Mouse (Mus musculus) liver, embryonic 14 days (tissue): Measurements from ENCODE around the gene Sarm1. TPM values are rescaled to one million over a fixed set of nuclear protein-coding genes. Genes with fewer than 3 reads are reported as not detected.

Source experiments
- polyA plus RNA-seq: library from polyadenylated mRNA; depleted of rRNA; stranded (reverse); fragments of >200 nt; gene quantifications from 2 replicates; pipeline ENCODE4 v1.2.3, GENCODE M21; 2012; rRNA removed

The Sarm1 gene
- polyA plus RNA-seq: 0.09 TPM in 2 replicates

DNA sequence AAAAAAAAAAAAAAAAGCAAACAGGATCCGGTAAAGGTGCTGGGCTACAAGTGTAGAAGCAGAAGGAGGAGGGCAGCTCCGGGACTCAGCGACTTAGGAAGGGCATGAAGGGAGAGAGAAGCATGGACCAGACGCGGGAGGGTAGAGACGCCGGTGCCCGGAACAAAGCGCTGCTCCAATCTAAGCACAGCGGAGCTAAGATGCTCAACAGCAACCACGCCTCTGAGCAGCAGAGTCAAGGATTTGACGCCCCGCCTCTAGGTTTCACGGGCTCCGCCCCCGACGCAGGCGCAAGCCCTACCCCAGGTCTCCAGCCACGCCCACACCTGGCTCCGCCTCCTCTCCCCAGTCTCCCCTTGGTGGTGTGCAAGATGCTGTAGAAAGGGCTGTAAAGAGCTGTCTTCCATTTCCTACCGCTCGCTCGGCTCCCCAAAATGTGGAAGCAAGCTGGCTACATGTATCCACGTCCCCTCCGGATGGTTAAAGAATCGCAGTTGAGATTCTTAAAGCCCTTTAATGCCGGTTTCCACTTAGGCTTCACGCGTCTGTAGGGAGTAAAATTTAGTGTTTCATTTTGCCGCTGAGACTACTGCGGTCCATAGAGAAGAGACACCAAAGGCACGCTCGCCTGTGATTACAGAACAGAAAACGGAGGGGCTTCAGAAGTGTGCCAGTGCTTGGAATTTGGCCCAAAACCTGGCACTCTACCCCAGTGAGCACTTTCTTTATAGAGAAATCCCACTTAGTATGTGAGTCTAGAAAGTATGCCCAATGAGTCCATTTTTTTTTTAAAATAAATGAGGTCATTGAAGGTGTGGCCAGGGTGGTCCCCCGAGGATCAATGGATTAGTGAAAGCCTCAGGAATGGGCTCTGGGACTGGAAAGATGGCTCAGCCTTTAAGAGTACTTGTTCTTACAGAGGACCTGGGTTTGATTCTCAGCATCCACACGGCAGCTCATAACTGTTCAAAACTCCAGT lies at the start of gene Sarm1:
Gene Sarm1 (minus strand): TSS at position 211 of the 979 bp plus-strand sequence.

DNA sequence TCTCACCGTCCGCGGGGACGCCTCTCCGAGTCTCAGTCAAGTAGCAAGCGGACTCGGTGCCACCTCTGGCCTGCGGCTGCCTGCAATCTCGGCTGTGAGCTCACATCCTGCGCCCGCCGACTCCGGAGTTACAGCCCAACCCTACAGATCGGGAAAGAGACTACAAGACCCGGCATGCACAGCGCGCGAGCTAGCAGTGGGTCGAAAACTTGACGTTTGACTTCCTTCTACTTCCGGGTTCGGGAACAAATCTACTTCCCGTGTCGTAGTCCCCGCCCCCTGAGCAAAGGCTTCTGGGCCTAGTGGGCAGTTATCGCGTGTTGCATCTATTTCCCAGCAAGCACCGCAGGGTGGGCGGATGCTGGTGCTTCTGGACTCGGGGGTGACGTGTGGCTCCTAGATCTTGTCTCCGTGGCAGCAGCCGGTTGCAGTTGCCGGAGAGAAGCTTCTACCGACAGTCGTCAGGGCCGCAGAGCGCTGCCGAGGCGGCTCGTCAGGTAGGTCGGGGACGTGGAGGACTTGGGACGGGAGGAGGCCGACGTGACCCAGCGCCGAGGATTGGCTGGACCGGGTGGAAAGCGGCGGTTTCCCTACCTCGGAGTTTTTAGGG lies 38.6 kb upstream of the Sarm1 start, which contains the start of the genes Tnfaip1 and Ift20:
Gene Tnfaip1 (minus strand): TSS at position 253 of the 610 bp plus-strand sequence.
Gene Ift20 (plus strand): TSS at position 282 of the 610 bp plus-strand sequence.

DNA sequence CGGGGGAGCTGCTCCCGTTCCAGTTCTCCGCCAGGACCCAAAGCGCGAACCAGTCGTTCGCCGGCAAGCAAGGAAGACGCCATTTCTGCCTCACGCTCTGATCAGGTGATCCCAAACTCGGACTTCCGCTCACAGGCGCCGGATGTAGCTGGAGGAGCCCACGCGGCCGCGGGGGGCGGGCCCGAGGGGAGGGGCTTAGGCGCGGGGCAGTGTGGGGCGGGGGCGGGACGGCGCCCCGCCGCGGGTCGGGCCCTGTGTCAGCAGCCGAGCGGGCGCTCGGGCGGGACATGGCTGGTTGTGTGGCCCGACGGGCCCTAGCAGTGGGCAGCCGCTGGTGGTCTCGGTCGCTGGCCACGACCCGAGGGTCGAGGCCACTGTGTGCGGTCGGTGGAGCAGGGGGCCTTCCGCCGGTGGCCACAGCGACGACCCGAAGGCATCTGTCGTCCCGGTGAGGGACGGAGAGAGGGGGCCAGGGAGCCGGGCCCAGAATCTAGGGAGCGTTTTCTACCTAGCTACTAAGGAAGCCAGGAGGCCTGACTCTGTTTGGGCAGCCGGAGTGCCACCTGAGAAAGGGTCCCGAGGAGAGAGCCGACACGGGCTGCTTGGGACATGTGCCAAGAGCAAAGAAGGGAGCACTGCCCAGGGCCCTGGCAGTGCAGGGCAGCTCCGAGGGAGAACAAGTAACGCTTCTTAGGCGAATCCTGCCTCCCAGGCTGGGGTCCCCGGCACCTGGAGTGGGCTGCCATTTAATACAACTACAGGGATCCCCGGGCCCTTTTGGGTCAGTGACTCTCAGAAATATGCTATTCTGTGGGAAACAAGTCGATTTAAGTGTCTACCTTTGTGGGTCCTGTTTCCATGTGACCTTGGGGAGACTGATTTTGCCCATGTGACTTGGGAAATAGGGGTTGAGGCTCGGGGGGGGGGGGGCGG lies 14.7 kb upstream of the Sarm1 start, which contains the start of the genes Tmem199 and Poldip2:
Gene Tmem199 (minus strand): TSS at position 148 of the 933 bp plus-strand sequence.
Gene Poldip2 (plus strand): TSS at position 169 of the 933 bp plus-strand sequence.

DNA sequence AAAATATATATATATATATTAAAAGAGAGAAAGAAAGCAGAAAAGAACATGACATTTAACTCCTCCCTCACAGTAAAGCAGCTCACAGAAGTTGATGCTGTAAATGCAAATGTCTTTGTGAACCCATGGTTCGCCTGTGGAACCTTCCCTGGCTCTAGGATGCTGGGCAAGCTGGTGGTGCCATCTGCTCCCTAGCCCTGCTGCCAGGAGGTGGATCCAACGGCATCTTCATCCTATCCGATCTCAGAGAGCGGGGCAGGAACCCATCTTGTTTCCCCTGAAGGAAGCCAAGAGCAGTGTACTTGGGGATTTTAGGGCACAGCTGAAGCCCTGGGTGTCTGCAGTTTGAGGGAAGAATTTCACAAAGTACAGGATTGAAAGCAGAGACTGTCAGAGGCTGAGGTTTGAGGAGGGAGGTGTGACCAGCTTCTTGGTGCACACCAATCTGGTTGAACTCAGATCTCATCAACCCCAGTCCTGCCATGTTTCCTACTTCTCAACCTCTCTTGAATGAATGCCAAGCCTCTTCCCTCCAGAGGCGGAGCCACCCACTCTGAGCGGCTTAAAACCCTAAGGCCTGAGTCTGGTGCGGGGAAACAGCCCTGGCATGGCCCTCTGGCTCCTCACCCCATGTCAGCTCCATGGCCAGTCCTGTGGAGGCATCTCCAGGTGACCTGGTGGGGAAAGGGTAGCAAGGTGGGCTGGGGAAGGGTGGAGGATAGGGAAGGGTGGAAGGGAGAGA lies 5.5 kb upstream of the Sarm1 start, which contains the start of gene Sebox:
Gene Sebox (plus strand): TSS at position 539 of the 742 bp plus-strand sequence.

DNA sequence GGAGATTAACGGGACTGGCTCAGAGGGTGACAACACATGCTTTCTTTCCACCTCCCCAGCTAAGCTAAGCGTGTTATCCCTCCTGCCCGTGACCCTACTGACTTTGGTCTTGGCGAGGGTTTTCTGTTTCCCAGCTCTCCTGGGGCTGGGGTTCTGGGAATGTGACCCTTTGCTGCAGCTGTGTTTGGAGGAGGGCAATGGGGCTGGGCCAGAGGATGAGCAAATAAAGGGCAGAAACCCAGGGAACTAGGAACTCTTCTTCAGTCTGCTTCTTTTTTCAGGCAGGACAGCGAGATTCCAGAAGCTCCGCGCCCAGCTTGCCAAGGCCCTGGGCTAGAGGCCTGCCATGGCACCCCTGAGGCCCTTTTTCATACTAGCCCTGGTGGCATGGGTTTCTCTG lies 1.4 kb upstream of the Sarm1 start, which contains the start of gene Vtn:
Gene Vtn (plus strand): TSS at position 88 of the 400 bp plus-strand sequence.

DNA sequence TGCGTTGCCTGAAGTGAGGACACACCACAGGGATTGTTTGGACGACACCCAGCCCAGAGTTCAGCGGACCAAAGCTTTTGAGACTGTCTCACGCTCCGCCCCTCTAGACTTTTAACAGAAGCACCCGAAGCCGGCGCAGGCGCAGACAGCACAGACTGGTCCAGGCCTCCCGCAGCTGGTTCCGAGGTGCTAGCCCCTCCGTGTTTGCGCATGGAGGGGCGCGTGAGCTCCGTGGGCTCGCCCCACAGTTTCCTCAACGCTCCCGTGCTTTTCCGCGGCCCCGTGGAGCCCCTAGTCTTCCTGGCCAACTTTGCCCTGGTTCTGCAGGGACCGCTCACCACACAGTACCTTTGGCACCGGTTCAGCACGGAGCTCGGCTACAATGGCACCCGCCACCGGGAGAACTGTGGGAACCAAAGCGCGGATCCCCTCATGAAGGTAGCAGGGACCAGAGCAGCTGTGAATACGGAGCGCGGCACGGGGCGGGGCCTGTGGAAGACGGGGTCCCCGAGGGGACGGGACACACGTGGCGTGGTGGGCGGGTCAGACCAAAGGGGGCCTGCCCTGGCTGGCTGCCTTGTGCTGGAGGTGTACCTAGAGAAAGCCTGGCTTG lies 31.9 kb downstream of the Sarm1 start, which contains the start of gene Slc46a1:
Gene Slc46a1 (plus strand): TSS at position 130 of the 613 bp plus-strand sequence.

Other genes starting within 250 kb of the Sarm1 start
- gene 2610507B11Rik, start 236.0 kb downstream of the Sarm1 start, polyA plus RNA-seq: 20.0 and 24.6 TPM in 2 replicates
- 0.18 and 0.21 TPM in 2 replicates for gene BC030499, start 206.9 kb downstream of the Sarm1 start, polyA plus RNA-seq
- 36.6 and 42.5 TPM in 2 replicates for gene Spag5, start 196.2 kb downstream of the Sarm1 start, polyA plus RNA-seq
- 4.2 TPM in 2 replicates for gene Aldoc, start 174.8 kb downstream of the Sarm1 start, polyA plus RNA-seq
- gene Pigs, start 169.3 kb downstream of the Sarm1 start, polyA plus RNA-seq: 16.9 and 19.0 TPM in 2 replicates
- gene Unc119, start 154.3 kb downstream of the Sarm1 start, polyA plus RNA-seq: 30.0 and 34.5 TPM in 2 replicates
- gene Foxn1, start 111.2 kb downstream of the Sarm1 start, polyA plus RNA-seq: not detected in 2 replicates
- gene Slc13a2, start 75.5 kb downstream of the Sarm1 start, polyA plus RNA-seq: not detected in 2 replicates
- gene Slc46a1, start 32.1 kb downstream of the Sarm1 start, polyA plus RNA-seq: 3.1 and 3.4 TPM in 2 replicates
- 358 and 399 TPM in 2 replicates for gene Vtn, start 1.3 kb upstream of the Sarm1 start, polyA plus RNA-seq
- 0.17 and 0.23 TPM in 2 replicates for gene Sebox, start 5.7 kb upstream of the Sarm1 start, polyA plus RNA-seq
- 14.0 and 15.5 TPM in 2 replicates for gene Tmem199, start 14.4 kb upstream of the Sarm1 start, polyA plus RNA-seq
- 24.1 and 28.3 TPM in 2 replicates for gene Poldip2, start 14.4 kb upstream of the Sarm1 start, polyA plus RNA-seq
- gene Tnfaip1, start 38.6 kb upstream of the Sarm1 start, polyA plus RNA-seq: 6.9 and 7.5 TPM in 2 replicates
- gene Ift20, start 38.6 kb upstream of the Sarm1 start, polyA plus RNA-seq: 39.0 and 48.2 TPM in 2 replicates
- 35.7 and 37.5 TPM in 2 replicates for gene Tmem97, start 53.0 kb upstream of the Sarm1 start, polyA plus RNA-seq
- gene Nlk, start 199.6 kb upstream of the Sarm1 start, polyA plus RNA-seq: 4.7 and 5.2 TPM in 2 replicates